Mouse (Mus musculus) MEL (cell line): ENCODE measurements around the gene Bcan. TPM values are rescaled to one million over a fixed set of nuclear protein-coding genes. Genes with fewer than 3 reads are reported as not detected.

Source experiments
- DNase-seq: peaks from one replicate; pipeline ENCODE4 v3.0.0; 2011; ENCODE audit warnings: low read depth, low spot score
- H3K27ac ChIP-seq: 2 replicates; pipeline ENCODE4 v1.5.1; 2012; ENCODE audit warnings: low read depth, mild to moderate bottlenecking, control low read depth, low read length, moderate library complexity; ENCODE audit not compliant: control insufficient read depth
- H3K27me3 ChIP-seq, 2 experiments: fragments of 150-350 bp in 1 of 2; sonication (generic) in 1 of 2; 2 replicates each; pipeline ENCODE4 v1.6.1; 2012; ENCODE audit warnings: low read length in 2 of 2, mild to moderate bottlenecking in 2 of 2, improper control_type of control experiment in 1 of 2, moderate library complexity in 1 of 2; ENCODE audit not compliant: insufficient read depth in 2 of 2, control insufficient read depth in 1 of 2
- H3K36me3 ChIP-seq, 2 experiments: 2 replicates each; pipeline ENCODE4 v1.6.1; 2012 to 2014; ENCODE audit warnings: low read length in 2 of 2, improper control_type of control experiment in 1 of 2, inconsistent platforms in 1 of 2, mild to moderate bottlenecking in 1 of 2; ENCODE audit not compliant: insufficient read depth in 2 of 2, control insufficient read depth in 1 of 2
- H3K4me1 ChIP-seq, 2 experiments: fragments of 150-350 bp in 1 of 2; sonication (generic) in 1 of 2; 2 replicates each; pipeline ENCODE4 v1.6.1; 2012; ENCODE audit warnings: low read length in 2 of 2, improper control_type of control experiment in 1 of 2, mild to moderate bottlenecking in 1 of 2; ENCODE audit not compliant: insufficient read depth in 2 of 2, control insufficient read depth in 1 of 2
- H3K4me3 ChIP-seq, 2 experiments: fragments of 150-350 bp in 1 of 2; sonication (generic) in 1 of 2; 2 replicates each; pipeline ENCODE4 v1.5.1; 2012; ENCODE audit warnings: low read depth in 2 of 2, low read length in 2 of 2, mild to moderate bottlenecking in 2 of 2, moderate library complexity in 2 of 2, control low read depth in 1 of 2, improper control_type of control experiment in 1 of 2; ENCODE audit not compliant: control insufficient read depth in 1 of 2, insufficient read depth in 1 of 2
- H3K79me2 ChIP-seq: 2 replicates; pipeline ENCODE4 v1.6.1; 2012; ENCODE audit warnings: mild to moderate bottlenecking, low read length, moderate library complexity; ENCODE audit not compliant: control insufficient read depth, poor library complexity, insufficient read depth
- H3K9ac ChIP-seq: 2 replicates; pipeline ENCODE4 v1.6.1; 2012; ENCODE audit warnings: low read depth, mild to moderate bottlenecking, control low read depth, low read length, moderate library complexity; ENCODE audit not compliant: control insufficient read depth, poor library complexity, severe bottlenecking
- H3K9me3 ChIP-seq: fragments of 150-350 bp; sonication (generic); replicated peaks from 2 replicates; pipeline ENCODE4 v1.6.1; 2012; ENCODE audit warnings: mild to moderate bottlenecking, low read length, improper control_type of control experiment, moderate library complexity; ENCODE audit not compliant: insufficient read depth
- BHLHE40 ChIP-seq: IDR thresholded peaks from 2 replicates; pipeline ENCODE4 v1.6.1; 2012; ENCODE audit warnings: low read depth, mild to moderate bottlenecking, inconsistent platforms, low read length, improper control_type of control experiment, borderline replicate concordance
- CTCF ChIP-seq, 3 experiments: IDR thresholded peaks in 2 of 3; conservative IDR thresholded peaks in 1 of 3; 2 replicates each; pipeline ENCODE4 v1.5.1; 2011 to 2012; ENCODE audit warnings: low read length in 3 of 3, low read depth in 2 of 3, mild to moderate bottlenecking in 2 of 3, improper control_type of control experiment in 1 of 3, inconsistent platforms in 1 of 3, mixed read lengths in 1 of 3, moderate library complexity in 1 of 3; ENCODE audit not compliant: control insufficient read depth in 1 of 3, insufficient read depth in 1 of 3, poor library complexity in 1 of 3, severe bottlenecking in 1 of 3
- E2F4 ChIP-seq: IDR thresholded peaks from 2 replicates; pipeline ENCODE4 v1.6.1; 2011; ENCODE audit warnings: low read depth, low read length, improper control_type of control experiment, borderline replicate concordance
- HCFC1 ChIP-seq: IDR thresholded peaks from 2 replicates; pipeline ENCODE4 v1.6.1; 2012; ENCODE audit warnings: low read depth, mild to moderate bottlenecking, inconsistent platforms, low read length, improper control_type of control experiment, moderate library complexity
- JUND ChIP-seq: IDR thresholded peaks from 2 replicates; pipeline ENCODE4 v1.6.1; 2011; ENCODE audit warnings: low read depth, mild to moderate bottlenecking, improper control_type of control experiment, low read length
- KAT2A ChIP-seq: conservative IDR thresholded peaks from 2 replicates; pipeline ENCODE4 v1.6.1; 2012; ENCODE audit warnings: low read depth, low read length, improper control_type of control experiment, inconsistent platforms
- MAX ChIP-seq: IDR thresholded peaks from 2 replicates; pipeline ENCODE4 v1.6.1; 2011; ENCODE audit warnings: low read length, improper control_type of control experiment
- MEF2A ChIP-seq: IDR thresholded peaks from 2 replicates; pipeline ENCODE4 v1.6.1; 2014; ENCODE audit warnings: low read depth, mild to moderate bottlenecking, inconsistent platforms, low read length, improper control_type of control experiment; ENCODE audit not compliant: poor library complexity, insufficient replicate concordance, severe bottlenecking; ENCODE audit errors: extremely low read depth
- MYC ChIP-seq: IDR thresholded peaks from 2 replicates; pipeline ENCODE4 v1.6.1; 2011; ENCODE audit warnings: low read depth, mild to moderate bottlenecking, low read length, improper control_type of control experiment, moderate library complexity
- TAL1 ChIP-seq: IDR thresholded peaks from 2 replicates; pipeline ENCODE4 v1.6.1; 2012; ENCODE audit warnings: mild to moderate bottlenecking, inconsistent platforms, low read length, moderate library complexity, mixed read lengths
- TBP ChIP-seq: IDR thresholded peaks from 2 replicates; pipeline ENCODE4 v1.8.0; 2011; ENCODE audit warnings: low read depth, low read length, improper control_type of control experiment
- TCF12 ChIP-seq: IDR thresholded peaks from 2 replicates; pipeline ENCODE4 v1.6.1; 2014; ENCODE audit warnings: low read depth, mild to moderate bottlenecking, inconsistent platforms, low read length, improper control_type of control experiment, moderate library complexity
- UBTF ChIP-seq: IDR thresholded peaks from 2 replicates; pipeline ENCODE4 v1.6.1; 2012; ENCODE audit warnings: low read depth, mild to moderate bottlenecking, inconsistent platforms, low read length, improper control_type of control experiment, moderate library complexity, borderline replicate concordance; ENCODE audit not compliant: insufficient read depth
- USF1 ChIP-seq: IDR thresholded peaks from 2 replicates; pipeline ENCODE4 v1.6.1; 2014; ENCODE audit warnings: low read depth, mild to moderate bottlenecking, inconsistent platforms, low read length, improper control_type of control experiment, moderate library complexity
- ZC3H11A ChIP-seq: IDR thresholded peaks from 2 replicates; pipeline ENCODE4 v1.6.1; 2012; ENCODE audit warnings: low read depth, mild to moderate bottlenecking, inconsistent platforms, low read length, improper control_type of control experiment
- polyA plus RNA-seq, 2 experiments: library from polyadenylated mRNA; stranded (reverse) in 1 of 2; unstranded in 1 of 2; fragments of >175 nt in 1 of 2; fragments of >200 nt in 1 of 2; gene quantifications; 2 replicates each; pipeline versions ENCODE4 v1.2.1 to v1.2.4; 2012; ENCODE audit warnings: low replicate concordance in 2 of 2, low read depth in 1 of 2; ENCODE audit not compliant: insufficient read length in 2 of 2, insufficient read depth in 1 of 2, missing spikeins in 1 of 2
- total RNA-seq: library from RNA; depleted of rRNA; stranded (reverse); fragments of 300-350 nt; gene quantifications from 2 replicates; pipeline ENCODE4 v1.2.3, GENCODE M21; 2012; rRNA removed

Bcan gene
- total and polyA plus RNA-seq, 3 experiments = not detected

- TF ChIP-seq MEF2A (no peak), UBTF (no peak), HCFC1 (no peak), E2F4 (no peak), BHLHE40 (no peak), KAT2A (no peak), TBP (no peak), TAL1 (no peak), MAX (no peak), USF1 (no peak), MYC (no peak)
- TF ChIP-seq, all 39 proteins: peak for 0
- no peak for DNase-seq
- Histone ChIP-seq H3K36me3 (peaks cover 0 to 31% of the 10 kb centered on the region in 2 experiments; a peak in 2 of 4 replicates), H3K27ac (no peak overlapping the region), H3K4me3 (no peak overlapping the region), H3K79me2 (peaks cover under 1% of the 10 kb centered on the region; the same call in 1 of the 2 replicates), H3K9me3 (no peaks in the 10 kb centered on the region), H3K27me3 (no peaks in the 10 kb centered on the region), H3K9ac (no peak overlapping the region), H3K4me1 (no peaks in the 10 kb centered on the region; a peak in 1 of 4 replicates)
These were observed 57.6 kb downstream of the Bcan start for GRCm38 (mm10) chr3:87942471-87942870.

GRCm38 (mm10) chr3:87940611-87941010 is 59.4 kb downstream of the Bcan start:
- Histone ChIP-seq H3K27me3 (no peaks in the 10 kb centered on the region), H3K79me2 (peaks cover 14% of the 10 kb centered on the region), H3K4me3 (no peak overlapping the region), H3K9ac (no peak overlapping the region), H3K27ac (no peak overlapping the region), H3K36me3 (peaks cover 0 to 42% of the 10 kb centered on the region in 2 experiments; a peak in 3 of 4 replicates), H3K4me1 (no peaks in the 10 kb centered on the region; a peak in 1 of 4 replicates), H3K9me3 (no peaks in the 10 kb centered on the region)
- DNase-seq = no peak
- TF ChIP-seq BHLHE40 (no peak), ZC3H11A (no peak), KAT2A (no peak), TCF12 (no peak), JUND (no peak), CTCF (IDR thresholded peaks at IDR 0.05 in 2 of 3, conservative IDR thresholded peaks at IDR 0.05 in 1 of 3; ENCODE audit: control insufficient read depth in 1 of 3, insufficient read depth in 1 of 3, low read depth in 2 of 3, low read length in 3 of 3, poor library complexity in 1 of 3, severe bottlenecking in 1 of 3) (no peak)

Other genes with a start within 250 kb of the Bcan start
- not detected in 2 replicates for gene Ntrk1, start 205.1 kb downstream of the Bcan start, total RNA-seq
- gene Ntrk1, start 205.1 kb downstream of the Bcan start, polyA plus RNA-seq = not detected
- 0.62 and 0.77 TPM in 2 replicates for gene Insrr, start 203.3 kb downstream of the Bcan start, total RNA-seq
- gene Insrr, start 203.3 kb downstream of the Bcan start, polyA plus RNA-seq = 1 to 10 TPM in 1 of 2 experiments, not detected in 1; 3.7 TPM
- gene Pear1, start 175.9 kb downstream of the Bcan start, total RNA-seq = 0.16 and 0.35 TPM in 2 replicates
- 1 to 10 TPM in 1 of 2 experiments, not detected in 1; 1.0 TPM for gene Pear1, start 175.9 kb downstream of the Bcan start, polyA plus RNA-seq
- gene Sh2d2a, start 153.5 kb downstream of the Bcan start, total RNA-seq = not detected in 2 replicates
- gene Sh2d2a, start 153.5 kb downstream of the Bcan start, polyA plus RNA-seq = not detected
- gene Prcc, start 114.6 kb downstream of the Bcan start, total RNA-seq = 43.2 and 47.0 TPM in 2 replicates
- 10 to 100 TPM in 1 of 2 experiments, not detected in 1; 65.9 TPM for gene Prcc, start 114.6 kb downstream of the Bcan start, polyA plus RNA-seq
- gene Hdgf, start 93.9 kb downstream of the Bcan start, total RNA-seq = 505 and 519 TPM in 2 replicates
- 1,000 to 10,000 TPM in 1 of 2 experiments, 100 to 1,000 TPM in 1; 369 to 1,503 TPM for gene Hdgf, start 93.9 kb downstream of the Bcan start, polyA plus RNA-seq
- gene Mrpl24, start 80.7 kb downstream of the Bcan start, total RNA-seq = 59.5 and 66.2 TPM in 2 replicates
- 10 to 100 TPM in 1 of 2 experiments, not detected in 1; 77.3 TPM for gene Mrpl24, start 80.7 kb downstream of the Bcan start, polyA plus RNA-seq
- 61.4 and 71.8 TPM in 2 replicates for gene Isg20l2, start 69.9 kb downstream of the Bcan start, total RNA-seq
- gene Isg20l2, start 69.9 kb downstream of the Bcan start, polyA plus RNA-seq = 10 to 100 TPM in 1 of 2 experiments, not detected in 1; 45.0 TPM
- 8.9 and 10.9 TPM in 2 replicates for gene Rrnad1, start 69.5 kb downstream of the Bcan start, total RNA-seq
- 10 to 100 TPM in 1 of 2 experiments, not detected in 1; 21.1 TPM for gene Rrnad1, start 69.5 kb downstream of the Bcan start, polyA plus RNA-seq
- 0.23 and 0.29 TPM in 2 replicates for gene Crabp2, start 51.6 kb downstream of the Bcan start, total RNA-seq
- gene Crabp2, start 51.6 kb downstream of the Bcan start, polyA plus RNA-seq = 1 to 10 TPM in 1 of 2 experiments, not detected in 1; 1.2 TPM
- gene Nes, start 29.2 kb downstream of the Bcan start, total RNA-seq = not detected in 2 replicates
- gene Nes, start 29.2 kb downstream of the Bcan start, polyA plus RNA-seq = under 1 TPM in 1 of 2 experiments, not detected in 1; 0.01 TPM
- gene Hapln2, start 27.4 kb upstream of the Bcan start, total RNA-seq = not detected in 2 replicates
- not detected for gene Hapln2, start 27.4 kb upstream of the Bcan start, polyA plus RNA-seq
- gene Gpatch4, start 42.9 kb upstream of the Bcan start, total RNA-seq = 76.6 and 105 TPM in 2 replicates
- 100 to 1,000 TPM; 135 to 240 TPM for gene Gpatch4, start 42.9 kb upstream of the Bcan start, polyA plus RNA-seq
- 114 TPM in 2 replicates for gene Naxe, start 58.3 kb upstream of the Bcan start, total RNA-seq
- gene Naxe, start 58.3 kb upstream of the Bcan start, polyA plus RNA-seq = 100 to 1,000 TPM; 165 to 182 TPM
- not detected in 2 replicates for gene Ttc24, start 78.1 kb upstream of the Bcan start, total RNA-seq
- gene Ttc24, start 78.1 kb upstream of the Bcan start, polyA plus RNA-seq = not detected
- 19.2 and 21.1 TPM in 2 replicates for gene Iqgap3, start 81.7 kb upstream of the Bcan start, total RNA-seq
- 10 to 100 TPM in 1 of 2 experiments, not detected in 1; 42.5 TPM for gene Iqgap3, start 81.7 kb upstream of the Bcan start, polyA plus RNA-seq
- 16.2 and 16.9 TPM in 2 replicates for gene Mef2d, start 142.1 kb upstream of the Bcan start, total RNA-seq
- gene Mef2d, start 142.1 kb upstream of the Bcan start, polyA plus RNA-seq = 100 to 1,000 TPM in 1 of 2 experiments, 10 to 100 TPM in 1; 71.4 to 117 TPM